Mouse (Mus musculus) MEL (cell line): ENCODE measurements around the gene Vegfb. TPM values are rescaled to one million over a fixed set of nuclear protein-coding genes. Genes with fewer than 3 reads are reported as not detected.

ENCODE experiments used
- DNase-seq: peaks from one replicate; pipeline ENCODE4 v3.0.0; 2011; ENCODE audit warnings: low read depth, low spot score
- H3K27ac ChIP-seq: 2 replicates; pipeline ENCODE4 v1.5.1; 2012; ENCODE audit warnings: low read depth, mild to moderate bottlenecking, control low read depth, low read length, moderate library complexity; ENCODE audit not compliant: control insufficient read depth
- H3K27me3 ChIP-seq, 2 experiments: fragments of 150-350 bp in 1 of 2; sonication (generic) in 1 of 2; 2 replicates each; pipeline ENCODE4 v1.6.1; 2012; ENCODE audit warnings: low read length in 2 of 2, mild to moderate bottlenecking in 2 of 2, improper control_type of control experiment in 1 of 2, moderate library complexity in 1 of 2; ENCODE audit not compliant: insufficient read depth in 2 of 2, control insufficient read depth in 1 of 2
- H3K36me3 ChIP-seq, 2 experiments: 2 replicates each; pipeline ENCODE4 v1.6.1; 2012 to 2014; ENCODE audit warnings: low read length in 2 of 2, improper control_type of control experiment in 1 of 2, inconsistent platforms in 1 of 2, mild to moderate bottlenecking in 1 of 2; ENCODE audit not compliant: insufficient read depth in 2 of 2, control insufficient read depth in 1 of 2
- H3K4me1 ChIP-seq, 2 experiments: fragments of 150-350 bp in 1 of 2; sonication (generic) in 1 of 2; 2 replicates each; pipeline ENCODE4 v1.6.1; 2012; ENCODE audit warnings: low read length in 2 of 2, improper control_type of control experiment in 1 of 2, mild to moderate bottlenecking in 1 of 2; ENCODE audit not compliant: insufficient read depth in 2 of 2, control insufficient read depth in 1 of 2
- H3K4me3 ChIP-seq, 2 experiments: fragments of 150-350 bp in 1 of 2; sonication (generic) in 1 of 2; 2 replicates each; pipeline ENCODE4 v1.5.1; 2012; ENCODE audit warnings: low read depth in 2 of 2, low read length in 2 of 2, mild to moderate bottlenecking in 2 of 2, moderate library complexity in 2 of 2, control low read depth in 1 of 2, improper control_type of control experiment in 1 of 2; ENCODE audit not compliant: control insufficient read depth in 1 of 2, insufficient read depth in 1 of 2
- H3K79me2 ChIP-seq: 2 replicates; pipeline ENCODE4 v1.6.1; 2012; ENCODE audit warnings: mild to moderate bottlenecking, low read length, moderate library complexity; ENCODE audit not compliant: control insufficient read depth, poor library complexity, insufficient read depth
- H3K9ac ChIP-seq: 2 replicates; pipeline ENCODE4 v1.6.1; 2012; ENCODE audit warnings: low read depth, mild to moderate bottlenecking, control low read depth, low read length, moderate library complexity; ENCODE audit not compliant: control insufficient read depth, poor library complexity, severe bottlenecking
- H3K9me3 ChIP-seq: fragments of 150-350 bp; sonication (generic); replicated peaks from 2 replicates; pipeline ENCODE4 v1.6.1; 2012; ENCODE audit warnings: mild to moderate bottlenecking, low read length, improper control_type of control experiment, moderate library complexity; ENCODE audit not compliant: insufficient read depth
- CTCF ChIP-seq, 3 experiments: IDR thresholded peaks in 2 of 3; conservative IDR thresholded peaks in 1 of 3; 2 replicates each; pipeline ENCODE4 v1.5.1; 2011 to 2012; ENCODE audit warnings: low read length in 3 of 3, low read depth in 2 of 3, mild to moderate bottlenecking in 2 of 3, improper control_type of control experiment in 1 of 3, inconsistent platforms in 1 of 3, mixed read lengths in 1 of 3, moderate library complexity in 1 of 3; ENCODE audit not compliant: control insufficient read depth in 1 of 3, insufficient read depth in 1 of 3, poor library complexity in 1 of 3, severe bottlenecking in 1 of 3
- E2F4 ChIP-seq: IDR thresholded peaks from 2 replicates; pipeline ENCODE4 v1.6.1; 2011; ENCODE audit warnings: low read depth, low read length, improper control_type of control experiment, borderline replicate concordance
- ELF1 ChIP-seq: IDR thresholded peaks from 2 replicates; pipeline ENCODE4 v1.6.1; 2014; ENCODE audit warnings: low read depth, mild to moderate bottlenecking, inconsistent platforms, low read length, improper control_type of control experiment, moderate library complexity
- EP300 ChIP-seq, 2 experiments: IDR thresholded peaks; 2 replicates each; pipeline ENCODE4 v1.6.1; 2011; ENCODE audit warnings: improper control_type of control experiment in 2 of 2, low read length in 2 of 2, low read depth in 1 of 2, mild to moderate bottlenecking in 1 of 2
- GABPA ChIP-seq: IDR thresholded peaks from 2 replicates; pipeline ENCODE4 v1.6.1; 2012; ENCODE audit warnings: low read depth, mild to moderate bottlenecking, inconsistent platforms, low read length, improper control_type of control experiment, moderate library complexity
- GATA1 ChIP-seq: IDR thresholded peaks from 2 replicates; pipeline ENCODE4 v1.6.1; 2011; ENCODE audit warnings: low read depth, low read length, improper control_type of control experiment
- HCFC1 ChIP-seq: IDR thresholded peaks from 2 replicates; pipeline ENCODE4 v1.6.1; 2012; ENCODE audit warnings: low read depth, mild to moderate bottlenecking, inconsistent platforms, low read length, improper control_type of control experiment, moderate library complexity
- JUND ChIP-seq: IDR thresholded peaks from 2 replicates; pipeline ENCODE4 v1.6.1; 2011; ENCODE audit warnings: low read depth, mild to moderate bottlenecking, improper control_type of control experiment, low read length
- MAFK ChIP-seq: IDR thresholded peaks from 2 replicates; pipeline ENCODE4 v1.6.1; 2011; ENCODE audit warnings: low read depth, mild to moderate bottlenecking, low read length, improper control_type of control experiment, borderline replicate concordance
- MAX ChIP-seq: IDR thresholded peaks from 2 replicates; pipeline ENCODE4 v1.6.1; 2011; ENCODE audit warnings: low read length, improper control_type of control experiment
- MAZ ChIP-seq: IDR thresholded peaks from 2 replicates; pipeline ENCODE4 v1.6.1; 2012; ENCODE audit warnings: low read depth, mild to moderate bottlenecking, inconsistent platforms, low read length, improper control_type of control experiment
- MXI1 ChIP-seq: IDR thresholded peaks from 2 replicates; pipeline ENCODE4 v1.6.1; 2011; ENCODE audit warnings: mild to moderate bottlenecking, low read depth, low read length, improper control_type of control experiment
- MYB ChIP-seq: IDR thresholded peaks from 2 replicates; pipeline ENCODE4 v1.6.1; 2011; ENCODE audit warnings: mild to moderate bottlenecking, low read depth, low read length, improper control_type of control experiment
- MYC ChIP-seq: IDR thresholded peaks from 2 replicates; pipeline ENCODE4 v1.6.1; 2011; ENCODE audit warnings: low read depth, mild to moderate bottlenecking, low read length, improper control_type of control experiment, moderate library complexity
- NELFE ChIP-seq: IDR thresholded peaks from 2 replicates; pipeline ENCODE4 v1.6.1; 2011; ENCODE audit warnings: low read depth, low read length, improper control_type of control experiment
- NRF1 ChIP-seq: IDR thresholded peaks from 2 replicates; pipeline ENCODE4 v1.6.1; 2014; ENCODE audit warnings: low read depth, mild to moderate bottlenecking, inconsistent platforms, low read length, improper control_type of control experiment, moderate library complexity; ENCODE audit not compliant: poor library complexity, insufficient read depth, severe bottlenecking
- POLR2A ChIP-seq, 2 experiments: IDR thresholded peaks; 2 replicates each; pipeline ENCODE4 v1.6.1; 2011 to 2012; ENCODE audit warnings: low read length in 2 of 2, mild to moderate bottlenecking in 2 of 2, control low read depth in 1 of 2, improper control_type of control experiment in 1 of 2, low read depth in 1 of 2, moderate library complexity in 1 of 2; ENCODE audit not compliant: control insufficient read depth in 1 of 2, insufficient read depth in 1 of 2, poor library complexity in 1 of 2
- POLR2AphosphoS2 ChIP-seq: IDR thresholded peaks from 2 replicates; pipeline ENCODE4 v1.6.1; 2011; ENCODE audit warnings: low read length, improper control_type of control experiment
- SIN3A ChIP-seq: IDR thresholded peaks from 2 replicates; pipeline ENCODE4 v1.6.1; 2012; ENCODE audit warnings: low read length, improper control_type of control experiment, inconsistent platforms
- SMC3 ChIP-seq: IDR thresholded peaks from 2 replicates; pipeline ENCODE4 v1.6.1; 2011; ENCODE audit warnings: low read depth, low read length, improper control_type of control experiment
- TCF12 ChIP-seq: IDR thresholded peaks from 2 replicates; pipeline ENCODE4 v1.6.1; 2014; ENCODE audit warnings: low read depth, mild to moderate bottlenecking, inconsistent platforms, low read length, improper control_type of control experiment, moderate library complexity
- UBTF ChIP-seq: IDR thresholded peaks from 2 replicates; pipeline ENCODE4 v1.6.1; 2012; ENCODE audit warnings: low read depth, mild to moderate bottlenecking, inconsistent platforms, low read length, improper control_type of control experiment, moderate library complexity, borderline replicate concordance; ENCODE audit not compliant: insufficient read depth
- USF1 ChIP-seq: IDR thresholded peaks from 2 replicates; pipeline ENCODE4 v1.6.1; 2014; ENCODE audit warnings: low read depth, mild to moderate bottlenecking, inconsistent platforms, low read length, improper control_type of control experiment, moderate library complexity
- USF2 ChIP-seq, 2 experiments: IDR thresholded peaks; 2 replicates each; pipeline ENCODE4 v1.6.1; 2011 to 2012; ENCODE audit warnings: improper control_type of control experiment in 2 of 2, low read length in 2 of 2, borderline replicate concordance in 1 of 2, inconsistent platforms in 1 of 2, low read depth in 1 of 2, mild to moderate bottlenecking in 1 of 2; ENCODE audit not compliant: insufficient read depth in 1 of 2
- ZMIZ1 ChIP-seq: IDR thresholded peaks from 2 replicates; pipeline ENCODE4 v1.6.1; 2012; ENCODE audit warnings: low read depth, mild to moderate bottlenecking, inconsistent platforms, low read length, improper control_type of control experiment, moderate library complexity
- polyA plus RNA-seq, 2 experiments: library from polyadenylated mRNA; stranded (reverse) in 1 of 2; unstranded in 1 of 2; fragments of >175 nt in 1 of 2; fragments of >200 nt in 1 of 2; gene quantifications; 2 replicates each; pipeline versions ENCODE4 v1.2.1 to v1.2.4; 2012; ENCODE audit warnings: low replicate concordance in 2 of 2, low read depth in 1 of 2; ENCODE audit not compliant: insufficient read length in 2 of 2, insufficient read depth in 1 of 2, missing spikeins in 1 of 2
- total RNA-seq: library from RNA; depleted of rRNA; stranded (reverse); fragments of 300-350 nt; gene quantifications from 2 replicates; pipeline ENCODE4 v1.2.3, GENCODE M21; 2012

Vegfb gene
- total and polyA plus RNA-seq, 3 experiments, result 11.2 to 67.6 TPM; not detected in 1

DNA sequence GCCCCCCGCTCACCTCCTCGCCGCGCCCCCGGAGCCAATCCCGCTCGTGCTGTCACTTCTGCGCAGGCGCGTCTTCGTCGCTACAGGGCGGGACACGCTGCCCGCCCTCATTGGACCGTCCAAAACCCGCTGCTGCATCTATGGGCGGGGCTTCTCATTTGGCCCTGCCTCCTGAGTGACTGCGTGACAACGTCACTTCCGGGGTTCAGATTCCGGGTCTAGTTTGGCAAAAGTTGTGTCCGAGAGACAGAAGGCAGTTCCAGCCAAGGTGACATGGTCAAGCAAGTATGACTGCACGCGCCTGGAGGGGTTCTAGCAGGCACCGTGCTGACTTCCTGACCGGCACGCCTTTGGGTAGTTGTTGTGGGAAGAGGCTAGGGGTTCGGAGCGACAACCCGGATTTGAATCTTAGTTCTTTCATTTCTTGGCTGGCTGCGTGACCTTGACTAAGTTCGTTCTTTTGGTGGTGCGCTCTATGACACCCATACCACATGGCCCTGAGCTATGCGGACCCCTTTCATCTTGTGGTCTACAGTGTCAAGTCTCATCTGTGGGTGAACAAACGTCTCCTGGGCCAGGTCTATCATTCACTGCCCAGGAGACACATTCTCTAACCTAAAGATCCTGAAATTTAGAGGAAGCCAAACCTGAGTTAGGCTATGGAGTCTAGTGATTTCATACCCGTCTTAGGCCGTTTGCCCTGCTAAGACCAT lies 6.9 kb downstream of the Vegfb start, which contains the start of gene Fkbp2 (continued):
- TF ChIP-seq CTCF (IDR thresholded peaks at IDR 0.05 in 2 of 3, conservative IDR thresholded peaks at IDR 0.05 in 1 of 3; ENCODE audit: control insufficient read depth in 1 of 3, insufficient read depth in 1 of 3, low read depth in 2 of 3, low read length in 3 of 3, poor library complexity in 1 of 3, severe bottlenecking in 1 of 3), result no peak
- peak; percentile 99 for TF ChIP-seq NELFE
- no peak for TF ChIP-seq USF2 (IDR thresholded peaks at IDR 0.05; ENCODE audit: borderline replicate concordance in 1 of 2, insufficient read depth in 1 of 2, low read depth in 1 of 2, low read length in 2 of 2)
- no peak for TF ChIP-seq UBTF
- TF ChIP-seq MAFK, result no peak
- peak; percentile 92 for TF ChIP-seq SIN3A
- no peak for TF ChIP-seq GABPA
- peak; percentile 65; the same call in 1 of the 2 replicates for TF ChIP-seq MAX
- TF ChIP-seq JUND, result no peak
- TF ChIP-seq USF1, result no peak; the same call in 1 of the 2 replicates

DNA sequence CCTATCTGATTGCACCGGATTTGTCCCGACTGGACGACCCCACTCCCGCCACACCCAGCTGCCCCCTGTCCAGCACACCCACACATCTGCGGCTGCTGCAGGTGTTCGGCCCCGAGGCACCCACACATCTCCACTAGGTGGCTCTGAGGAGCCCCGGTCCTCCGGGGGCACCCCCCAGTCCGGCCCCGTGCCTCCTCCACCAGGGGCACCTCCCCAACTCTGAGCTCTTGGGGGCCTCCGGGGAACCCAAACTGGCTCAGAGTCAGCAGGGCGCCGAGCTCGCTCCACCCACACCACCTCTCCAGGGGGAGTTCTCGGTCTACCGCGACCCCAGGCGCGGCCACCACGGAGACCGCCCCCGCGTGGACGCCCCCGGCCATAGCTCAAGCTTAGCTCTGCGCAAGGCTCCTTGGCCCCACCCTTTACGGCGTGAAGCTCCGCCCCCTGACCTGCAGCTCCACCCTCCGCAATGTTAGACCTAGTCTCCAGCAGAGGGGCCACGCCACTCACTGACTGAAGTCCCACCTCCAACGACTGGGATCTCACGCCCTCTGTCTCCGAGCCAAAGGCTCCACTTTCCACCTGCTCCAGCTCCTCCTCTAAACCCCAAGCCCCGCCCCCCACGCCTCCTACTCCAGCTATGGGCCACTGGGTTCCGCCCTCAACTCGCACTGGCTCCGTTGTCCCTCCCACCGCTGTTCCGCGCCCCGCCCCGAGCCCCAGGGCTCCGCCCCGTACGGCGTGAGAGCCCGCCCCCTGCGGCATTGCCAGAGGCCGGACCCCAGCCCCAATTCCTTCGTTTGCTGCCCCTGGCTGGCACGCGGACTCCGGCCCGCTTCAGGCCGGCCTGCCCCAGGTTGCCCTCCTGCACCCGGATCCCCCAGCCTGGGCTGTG lies 7.7 kb downstream of the Vegfb start:
- Histone ChIP-seq H3K4me1 (peaks cover 0 to 19% of the 10 kb centered on the region in 2 experiments; a peak in 2 of 4 replicates), H3K9me3 (no peaks in the 10 kb centered on the region), H3K36me3 (peaks cover 0 to 23% of the 10 kb centered on the region in 2 experiments; a peak in 2 of 4 replicates), H3K27me3 (no peaks in the 10 kb centered on the region), H3K79me2 (peaks cover 39% of the 10 kb centered on the region), H3K27ac (peak overlapping the region; percentile 45), H3K9ac (peak overlapping the region; percentile 74), H3K4me3 (peak overlapping the region; percentile 56 to 60)
- DNase-seq, result peak; percentile 99
- TF ChIP-seq SMC3, result peak; percentile 38
- peak in 1 of 2 experiments; percentile 40; a peak in 2 of 4 replicates for TF ChIP-seq POLR2A (IDR thresholded peaks at IDR 0.05; ENCODE audit: control insufficient read depth in 1 of 2, insufficient read depth in 1 of 2, low read depth in 1 of 2, low read length in 2 of 2, poor library complexity in 1 of 2)
- TF ChIP-seq NELFE, result no peak
- no peak for TF ChIP-seq E2F4
- 0 out of 2 replicates have a peak, but pooled peaks have one; percentile 46 for TF ChIP-seq ZMIZ1
- TF ChIP-seq POLR2AphosphoS2, result no peak; the same call in 1 of the 2 replicates
- no peak for TF ChIP-seq MYC
- TF ChIP-seq TCF12, result 0 out of 2 replicates have a peak, but pooled peaks have one; percentile 25
- TF ChIP-seq MXI1, result no peak
- 0 out of 2 replicates have a peak, but pooled peaks have one; percentile 50 for TF ChIP-seq MAZ
- TF ChIP-seq GATA1, result no peak
- TF ChIP-seq NRF1, result 0 out of 2 replicates have a peak, but pooled peaks have one; percentile 37
- no peak for TF ChIP-seq EP300 (IDR thresholded peaks at IDR 0.05; ENCODE audit: low read depth in 1 of 2, low read length in 2 of 2)
- TF ChIP-seq CTCF (IDR thresholded peaks at IDR 0.05 in 2 of 3, conservative IDR thresholded peaks at IDR 0.05 in 1 of 3; ENCODE audit: control insufficient read depth in 1 of 3, insufficient read depth in 1 of 3, low read depth in 2 of 3, low read length in 3 of 3, poor library complexity in 1 of 3, severe bottlenecking in 1 of 3), result peak; percentile 54 to 86 (median 55)
- no peak for TF ChIP-seq ELF1
- TF ChIP-seq MYB, result no peak
- TF ChIP-seq USF1, result no peak
- no peak for TF ChIP-seq HCFC1
- peak; percentile 54; the same call in 1 of the 2 replicates for TF ChIP-seq SIN3A
